Mouse (Mus musculus) lung, adult 2 months (tissue): ENCODE data around the gene Ttc25.

Source experiments
- CTCF ChIP-seq: fragments of 200-500 bp; IDR thresholded peaks from 2 replicates; pipeline ENCODE4 v1.5.1; 2011; ENCODE audit warnings: mild to moderate bottlenecking, low read length, control low read depth; ENCODE audit not compliant: insufficient read depth
- POLR2A ChIP-seq: fragments of 200-500 bp; IDR thresholded peaks from 2 replicates; pipeline ENCODE4 v1.6.1; 2011; ENCODE audit warnings: low read depth, mild to moderate bottlenecking, control low read depth, low read length, borderline replicate concordance; ENCODE audit errors: extremely low read depth

DNA sequence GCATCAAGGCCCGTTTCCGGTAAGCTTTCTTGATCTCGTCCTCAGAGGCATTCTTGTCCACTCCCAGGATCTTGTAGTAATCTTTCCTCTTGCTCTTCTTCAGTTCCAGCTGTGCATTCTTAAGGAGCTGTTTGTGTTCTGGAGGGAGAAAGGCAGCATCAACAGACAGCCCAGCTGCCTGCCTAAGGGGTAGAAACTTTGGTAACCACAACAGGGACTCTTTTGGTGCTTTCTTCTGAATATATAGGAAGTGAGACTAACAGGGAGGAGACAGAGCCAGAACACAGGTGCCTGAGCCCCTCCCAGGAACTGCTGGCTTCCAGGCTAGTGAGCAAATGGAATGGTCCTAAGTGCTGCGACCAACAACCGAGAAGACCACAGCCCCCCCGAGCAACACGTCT lies 39.2 kb downstream of the Ttc25 start:
- no peak for TF ChIP-seq CTCF
- no peak for TF ChIP-seq POLR2A
